Comparison of ENCODE assay signal across 9 mouse cellular contexts in genomic region chr12:116176930-116177329, GRCm38 (mm10).
DNase-seq lines count a peak whose midpoint lies in the region; ATAC-seq and TF ChIP-seq lines count a peak whose summit lies in the region.
"Had no signal": no experiment of that assay in that cellular context is flagged by ENCODE, and none has a peak within 500 bp of the region (broad histone marks: within the 10 kb centered on the region; RNA-seq: fewer than 3 reads in every experiment).

No protein-coding gene starts in this region.

- DNase-seq in adrenal gland, adult (ENCODE audit: inconsistent age in 2 of 2, low spot score in 1 of 2): peak; percentile 11 to 65
- no peak for DNase-seq in adrenal gland, postnatal 4 days (ENCODE audit: low spot score in 2 of 2)
- peak; percentile 23 for DNase-seq in spleen, adult 12 weeks (ENCODE audit: low spot score)
- DNase-seq in left cerebral cortex, postnatal 14 days (ENCODE audit: low spot score in 2 of 2): no peak
- no peak for DNase-seq in ovary, adult 18-20 months (ENCODE audit: low spot score)
- DNase-seq in cerebellum, adult 9-10 months: no peak

- intact Hi-C loops in left cerebral cortex, postnatal 14 days (cut with DNase I): no loop called here

- peak; percentile 82 for ATAC-seq in erythroblast, adult 5-6 weeks (replicated peaks; ENCODE audit: low FRiP score, poor library complexity, severe bottlenecking)

- no peaks in the 10 kb centered on the region for H3K36me3 ChIP-seq in E14TG2a.4 (ENCODE audit: insufficient read depth, low read length)
- H3K36me3 ChIP-seq: liver, embryonic 15.5 days had no signal

- peak; percentile 34 for TF ChIP-seq CTCF in E14TG2a.4 (conservative IDR thresholded peaks at IDR 0.05; ENCODE audit: low read length)

- H3K27me3 ChIP-seq in E14TG2a.4 (ENCODE audit: insufficient read depth, low read length): no peaks in the 10 kb centered on the region
- H3K27me3 ChIP-seq: liver, embryonic 15.5 days had no signal

- no peaks in the 10 kb centered on the region for H3K9me3 ChIP-seq in E14TG2a.4 (ENCODE audit: low read length)
- H3K9me3 ChIP-seq: liver, embryonic 15.5 days had no signal

- no peak overlapping the region for H3K4me3 ChIP-seq in E14TG2a.4 (replicated peaks; ENCODE audit: low read length)
- H3K4me3 ChIP-seq: liver, embryonic 15.5 days had no signal

- H3K4me1 ChIP-seq in E14TG2a.4 (replicated peaks; ENCODE audit: low read depth, low read length): no peaks in the 10 kb centered on the region
- H3K4me1 ChIP-seq: liver, embryonic 15.5 days had no signal

Comparison
In these comparisons a context has a peak if more than half of its experiments do, and no peak if none do; other contexts are left out.
1. DNase-seq: peak in adrenal gland, adult (2 of 2) and spleen, adult 12 weeks (single experiment); none in adrenal gland, postnatal 4 days (0 of 2), left cerebral cortex, postnatal 14 days (0 of 2), ovary, adult 18-20 months (single experiment) and cerebellum, adult 9-10 months (single experiment).